Mouse (Mus musculus): ENCODE data around the gene Irak3.
A peak's percentile ranks its signal among the peaks of the same experiment; 100 is the strongest.
"Not testable (repeated sequence)": the region's sequence is repeated elsewhere in the genome, so short reads cannot be mapped to it uniquely, and the experiment has no call there.

Irak3 gene

DNA sequence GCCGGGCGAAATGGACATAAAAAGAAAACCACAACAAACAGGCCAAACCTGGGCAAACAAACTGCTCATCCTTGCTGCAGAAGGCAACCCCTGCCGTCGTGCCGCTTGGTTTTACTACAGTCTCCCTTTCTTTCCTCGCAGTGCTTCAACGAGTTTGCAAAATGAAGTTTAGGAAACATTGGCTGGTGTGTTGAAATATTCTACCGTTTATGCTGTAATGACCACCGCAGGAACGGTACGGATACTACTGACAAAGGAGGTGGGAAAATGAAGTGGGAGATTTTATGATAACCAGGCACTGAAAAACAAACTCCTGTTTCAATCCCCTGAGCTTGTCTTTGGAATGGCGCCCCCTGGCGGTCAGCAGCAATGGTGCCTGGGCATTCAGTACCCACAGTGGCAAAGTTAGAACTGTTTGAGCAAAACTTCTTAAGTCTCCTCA is at the start of gene Irak3:
TSS of gene Irak3 (minus strand) at position 170 of the 442 bp plus-strand sequence.
- peak; percentile 52 to 54 for DNase-seq

DNA sequence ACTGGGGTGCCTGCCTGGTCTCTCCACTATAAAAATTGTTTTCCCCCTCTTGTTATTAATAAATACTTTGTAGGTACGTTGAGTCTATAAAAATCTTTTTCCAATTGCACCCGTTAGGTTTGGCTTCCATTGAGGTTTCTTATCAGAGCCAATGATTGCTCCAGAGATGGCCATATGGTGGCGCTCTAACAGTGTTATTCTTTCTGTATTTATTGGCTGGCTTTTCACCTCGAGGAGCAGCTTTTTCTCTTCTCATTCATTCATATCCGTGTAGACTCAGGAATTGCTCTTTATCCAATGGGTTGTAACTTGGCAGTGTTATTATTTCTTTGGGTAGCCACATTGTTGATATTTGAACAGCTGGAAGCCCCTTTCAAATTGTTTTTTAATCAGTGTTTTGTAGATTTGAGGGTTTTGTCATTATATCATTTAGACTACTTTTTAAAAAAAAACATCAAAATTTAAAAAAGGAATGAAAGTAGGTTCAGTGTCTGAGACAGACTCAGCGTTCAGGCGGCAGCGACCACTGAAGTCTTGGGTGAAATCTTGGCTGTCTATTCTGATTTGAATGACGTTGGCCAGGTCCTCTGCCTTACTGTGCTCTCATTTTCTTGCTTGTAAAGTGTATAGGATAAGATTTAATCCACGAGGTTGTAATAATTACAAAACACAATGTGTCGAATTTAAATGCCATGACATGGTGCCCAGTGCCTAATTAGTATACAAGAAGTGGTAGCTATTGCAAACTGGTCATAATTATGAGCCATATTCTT is 49.2 kb upstream of the Irak3 start:
- DNase-seq, result no peak

DNA sequence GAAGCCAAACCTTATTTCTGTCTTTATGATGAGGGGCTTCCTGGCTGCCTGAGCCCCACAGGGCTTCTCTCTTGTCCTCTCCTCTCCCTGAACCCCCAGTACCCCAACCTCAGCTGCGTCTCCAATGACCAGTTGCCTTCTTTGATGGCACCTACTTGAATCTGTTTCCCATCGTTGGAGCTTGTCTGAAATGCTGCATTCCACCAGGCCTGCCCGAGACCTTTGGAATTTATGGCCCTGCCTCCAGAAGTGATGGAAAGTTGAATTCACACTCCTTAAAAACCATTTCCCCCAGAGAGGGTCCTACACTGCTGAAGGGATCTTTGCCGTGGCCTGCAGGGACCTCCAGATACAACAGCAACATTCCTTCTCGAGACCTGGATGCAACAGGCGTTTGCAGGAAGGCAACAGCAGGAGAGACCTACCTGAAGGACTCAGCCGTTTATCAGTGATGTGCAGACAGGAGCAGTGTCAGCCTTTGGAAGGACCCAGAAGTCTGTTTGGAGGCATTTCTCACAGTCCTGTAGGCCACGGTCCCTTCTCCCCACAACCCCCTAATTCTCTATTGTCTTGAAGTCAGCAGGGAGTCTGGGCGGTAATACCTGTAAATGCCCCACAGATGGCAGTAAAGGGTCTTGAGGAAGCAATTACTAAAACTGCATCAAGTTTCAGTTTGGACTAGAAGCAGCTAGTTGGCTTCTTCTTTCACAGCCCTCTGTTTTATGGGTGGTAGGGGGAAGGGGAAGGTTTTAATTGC is 45.2 kb upstream of the Irak3 start:
- peak in 1 of 2 experiments; percentile 31 for DNase-seq

DNA sequence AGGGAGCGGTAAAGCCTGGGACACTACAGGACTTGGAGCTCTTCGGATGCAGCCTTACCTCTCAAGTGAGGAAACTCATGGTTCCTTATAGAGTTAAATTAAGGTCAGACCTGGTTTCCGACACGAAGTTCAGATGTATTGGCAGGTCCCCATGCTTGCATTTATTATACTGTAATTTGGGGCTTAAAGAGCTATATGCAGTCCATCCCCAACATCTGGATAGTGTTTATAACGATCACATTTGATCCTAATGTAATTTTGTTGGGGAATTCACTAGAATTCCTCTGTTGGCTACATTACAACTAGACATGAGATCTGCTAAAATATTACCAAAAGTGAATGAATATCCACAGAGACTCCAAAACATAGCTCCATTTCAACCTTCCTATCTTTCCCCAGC is 43.8 kb upstream of the Irak3 start:
- DNase-seq, result no peak

DNA sequence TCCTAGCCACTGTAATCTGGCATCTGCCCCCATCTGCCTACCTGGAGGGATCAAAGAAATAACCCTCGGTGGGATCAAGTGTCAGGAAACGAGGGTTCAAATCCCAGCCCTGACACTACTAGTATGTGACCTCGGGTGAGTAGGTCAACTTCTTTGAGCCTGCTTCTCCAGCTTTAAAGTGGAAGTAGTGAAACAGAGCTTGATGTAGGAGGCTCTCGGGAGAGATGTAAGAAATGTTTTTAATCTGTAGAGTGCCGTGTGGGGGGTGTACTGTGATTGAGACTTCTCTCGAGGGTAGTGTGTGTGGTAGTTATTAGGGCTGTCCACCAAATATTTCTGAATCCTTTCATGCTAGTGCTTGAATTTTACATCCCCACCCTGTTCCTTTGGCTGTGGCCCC is 40.5 kb upstream of the Irak3 start:
- DNase-seq, result no peak

DNA sequence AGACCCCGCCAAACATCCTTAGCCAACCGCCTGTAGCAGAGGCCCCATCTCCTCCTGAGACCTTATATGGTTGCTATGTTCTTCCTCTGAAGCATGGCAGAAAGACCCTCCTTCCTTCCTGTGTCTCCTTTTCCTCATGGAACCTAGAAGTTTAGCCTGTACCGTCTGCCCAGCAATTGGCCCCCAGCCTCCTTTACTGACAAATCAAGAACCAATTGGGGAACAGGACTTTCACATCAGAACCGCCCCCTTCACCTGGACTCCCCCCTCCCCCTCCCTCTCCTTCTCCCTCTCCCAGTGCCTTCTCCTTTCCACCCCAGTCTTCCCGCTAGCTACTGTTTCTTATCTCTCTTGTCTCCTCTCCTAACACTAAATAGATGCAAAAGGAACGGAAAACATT is 37.5 kb upstream of the Irak3 start:
- no peak for DNase-seq

DNA sequence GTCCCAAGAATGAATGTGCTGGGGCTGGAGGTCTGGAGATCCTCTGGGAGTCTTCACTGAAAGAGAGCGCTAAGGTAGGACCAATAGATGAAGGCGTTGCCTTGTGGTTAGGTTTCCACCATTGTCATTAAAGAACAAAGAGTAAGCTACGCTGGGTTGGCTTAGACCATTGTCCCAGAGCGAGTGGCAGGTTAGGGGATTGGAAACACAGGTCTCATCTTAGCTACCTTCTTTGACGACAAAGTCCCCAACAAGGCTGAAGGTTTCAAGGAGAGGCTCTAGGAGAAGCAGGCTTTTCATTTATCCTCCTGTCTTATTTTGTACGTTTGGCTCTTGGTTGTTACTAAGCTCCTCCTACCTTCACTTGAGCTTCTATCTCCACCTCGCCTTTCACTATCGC is 36.3 kb upstream of the Irak3 start:
- no peak for DNase-seq

DNA sequence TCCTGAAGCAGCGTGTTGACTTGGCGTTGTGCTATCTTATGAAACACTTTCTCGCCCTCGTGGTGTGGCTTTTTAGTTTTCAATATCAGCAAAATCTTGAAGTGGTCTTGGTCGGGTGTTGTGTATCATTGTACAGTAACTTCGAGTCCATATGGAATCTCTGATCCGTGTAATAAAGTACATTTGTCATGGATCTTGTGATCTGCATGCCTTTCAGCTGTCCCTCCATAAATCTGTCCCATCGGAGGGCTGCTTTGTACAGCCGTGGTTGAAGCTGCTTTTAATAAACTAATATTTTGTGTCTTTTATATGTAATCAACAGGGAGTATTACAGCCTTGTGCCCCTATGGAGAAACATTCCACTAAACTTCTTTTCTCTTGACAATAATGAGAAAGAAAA is 34.9 kb upstream of the Irak3 start:
- no peak for DNase-seq

DNA sequence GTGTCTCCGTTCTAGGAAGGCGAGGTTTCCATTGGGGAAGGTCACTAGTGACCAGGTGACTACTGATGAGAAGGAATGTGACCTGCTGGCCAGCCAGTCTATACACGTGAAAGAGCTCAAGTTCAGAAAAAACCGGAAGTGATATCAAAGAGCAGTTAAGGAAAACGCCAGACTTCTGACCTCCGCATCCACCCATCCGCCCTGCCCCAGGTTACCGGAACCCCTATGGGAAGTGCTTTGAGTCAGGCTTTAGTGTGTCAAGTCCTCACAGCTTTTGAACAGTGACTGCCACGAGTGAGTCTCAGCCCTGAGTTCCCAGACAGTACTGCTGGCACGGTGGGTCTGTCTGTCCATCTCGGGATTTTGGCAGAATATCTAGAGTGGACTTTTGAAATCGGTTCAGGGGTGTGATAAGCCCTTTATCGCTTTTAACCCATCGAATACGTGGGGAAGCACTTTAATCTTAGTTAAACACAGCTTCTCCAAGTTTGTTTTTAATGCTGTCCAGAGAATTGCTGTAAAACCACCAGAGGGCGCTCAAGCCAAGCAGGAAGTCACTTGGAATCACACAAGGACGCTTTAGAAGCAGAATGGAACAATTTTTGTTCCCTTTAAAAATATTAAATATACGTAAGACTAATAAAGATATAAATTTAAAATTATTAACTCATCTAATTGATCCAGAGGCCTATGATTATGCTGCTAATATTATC is 31.9 kb upstream of the Irak3 start:
- no peak for DNase-seq

DNA sequence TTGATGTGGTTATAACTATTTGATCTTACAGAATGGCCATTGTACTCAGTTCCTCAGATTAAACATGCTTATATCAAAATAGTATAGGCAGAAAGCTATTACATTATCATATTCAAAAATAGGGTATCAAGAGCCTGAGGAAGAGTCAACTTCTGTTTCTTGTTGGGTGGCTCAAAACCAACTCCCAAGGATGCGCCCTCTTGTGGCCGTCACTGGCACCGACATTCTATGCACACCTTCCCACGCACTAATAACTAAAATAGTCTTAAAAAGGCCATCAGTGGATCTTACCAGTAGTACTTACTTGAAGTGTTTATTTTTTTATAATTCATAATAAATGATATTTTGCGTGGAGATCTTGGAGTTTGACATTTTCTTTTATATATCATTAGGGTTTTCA is 29.8 kb upstream of the Irak3 start:
- DNase-seq, result peak in 1 of 2 experiments; percentile 17

DNA sequence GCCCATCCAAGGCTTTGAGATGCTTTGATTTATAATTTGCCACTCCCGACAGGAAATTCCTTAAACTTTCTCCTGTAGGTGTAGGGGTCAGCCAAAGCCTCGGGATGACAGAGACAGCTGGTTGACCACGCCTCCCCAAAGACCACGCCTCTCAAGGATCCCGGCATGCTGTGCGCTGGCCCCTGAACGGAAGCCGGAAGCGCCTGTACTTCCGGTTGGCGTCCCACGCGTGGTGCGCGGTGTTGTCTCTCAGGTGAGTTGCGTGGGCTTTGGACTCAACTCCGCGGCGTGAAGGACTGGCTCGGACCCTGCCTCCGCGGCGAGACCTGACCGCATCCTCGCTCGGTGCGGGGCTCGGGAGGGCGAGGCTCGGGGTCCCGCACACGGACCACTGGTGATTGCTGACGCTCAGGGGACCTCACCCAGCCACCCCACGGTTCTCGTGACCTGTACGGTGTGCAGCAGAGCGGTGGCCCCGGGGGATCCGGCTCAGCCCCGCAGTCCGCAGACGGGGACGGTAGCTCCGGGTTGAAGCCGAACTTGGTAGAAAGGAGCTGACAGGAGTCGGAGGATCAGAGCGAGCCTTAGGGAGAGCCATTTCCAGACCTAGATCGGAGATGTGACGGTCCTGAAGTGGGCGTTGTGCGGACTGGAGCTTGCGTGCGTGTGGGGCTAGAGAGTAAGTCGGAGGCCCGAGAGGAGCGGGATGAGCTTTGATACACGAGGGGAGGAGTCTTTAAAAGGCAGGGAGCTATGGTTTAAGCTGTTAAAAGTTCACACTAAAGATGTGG is 25.1 kb upstream of the Irak3 start, which contains the start of gene Llph:
TSS of gene Llph (plus strand) at position 200 of the 791 bp plus-strand sequence.
- peak; percentile 69 to 76 for DNase-seq

DNA sequence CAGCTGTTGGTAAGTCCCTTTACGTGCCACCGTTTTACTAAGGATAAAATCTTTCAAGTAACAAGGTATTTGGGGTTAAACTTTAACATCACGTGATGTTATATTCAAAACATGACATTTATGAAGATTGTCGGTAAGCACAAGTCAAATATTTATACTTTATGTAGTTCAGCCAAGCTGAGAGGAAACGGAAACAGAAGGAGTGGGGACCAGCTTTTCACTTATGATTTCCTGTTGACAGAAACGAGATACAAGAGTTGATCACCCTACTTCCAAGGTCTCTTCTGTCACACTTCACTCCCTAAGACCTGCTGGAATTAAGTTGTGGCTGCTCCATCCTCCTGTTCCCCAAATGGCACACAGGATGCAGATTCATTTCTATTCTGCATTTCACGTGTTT is 18.8 kb upstream of the Irak3 start:
- DNase-seq, result no peak

DNA sequence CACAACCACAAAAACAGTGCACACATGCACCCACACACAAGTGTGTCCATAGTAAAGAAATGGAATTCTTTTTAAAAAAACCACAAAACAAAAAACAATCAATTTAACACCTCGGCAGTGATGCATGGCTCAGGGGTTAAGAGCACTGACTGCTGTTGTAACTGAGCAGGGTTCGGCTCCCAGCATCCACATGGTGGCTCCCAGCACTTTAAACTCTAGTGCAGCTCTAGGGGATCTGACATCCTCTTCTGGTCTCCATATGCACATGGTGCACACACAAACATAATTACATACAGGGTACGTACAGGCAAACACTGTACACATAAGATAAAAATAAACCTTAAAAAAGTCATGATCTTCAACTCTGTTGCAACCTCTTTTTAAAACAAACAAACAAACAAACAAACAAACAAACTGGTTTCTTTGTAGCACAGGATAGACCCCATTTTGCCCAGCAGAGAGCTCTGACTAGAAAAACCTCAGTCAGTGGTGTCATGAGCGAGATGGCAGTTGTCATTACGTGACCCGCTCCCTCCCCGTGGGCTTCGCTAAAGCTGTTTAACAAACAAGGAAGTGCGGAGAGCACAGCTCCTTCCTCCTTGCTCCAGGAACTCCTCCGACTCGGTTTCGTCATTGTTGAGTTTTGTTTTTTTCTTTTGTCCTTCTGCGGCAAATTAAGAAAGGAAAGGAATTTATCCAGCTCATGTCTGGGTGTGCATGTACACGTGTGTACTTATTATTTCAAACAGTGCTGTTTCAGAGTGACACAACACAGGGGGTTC is 17.8 kb upstream of the Irak3 start:
- DNase-seq, result no peak

DNA sequence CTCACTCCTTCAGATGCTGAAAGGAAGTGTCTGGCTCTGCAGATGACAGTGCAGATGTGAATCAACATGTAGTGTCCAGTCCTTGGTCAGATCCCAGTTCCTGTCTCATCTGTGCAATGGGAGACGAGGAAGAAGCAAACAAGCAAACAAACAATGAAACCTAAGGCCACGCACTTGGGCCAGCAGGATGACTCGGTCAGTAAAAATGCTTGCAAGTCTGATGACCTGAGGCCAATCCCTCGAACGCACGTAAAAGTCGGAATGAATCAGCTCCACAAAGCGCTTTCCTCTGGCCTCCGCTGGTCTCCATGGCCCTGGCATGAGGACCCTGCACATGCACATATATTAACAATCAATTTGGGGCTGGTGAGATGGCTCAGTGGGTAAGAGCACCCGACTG is 17.1 kb upstream of the Irak3 start:
- no peak for DNase-seq

DNA sequence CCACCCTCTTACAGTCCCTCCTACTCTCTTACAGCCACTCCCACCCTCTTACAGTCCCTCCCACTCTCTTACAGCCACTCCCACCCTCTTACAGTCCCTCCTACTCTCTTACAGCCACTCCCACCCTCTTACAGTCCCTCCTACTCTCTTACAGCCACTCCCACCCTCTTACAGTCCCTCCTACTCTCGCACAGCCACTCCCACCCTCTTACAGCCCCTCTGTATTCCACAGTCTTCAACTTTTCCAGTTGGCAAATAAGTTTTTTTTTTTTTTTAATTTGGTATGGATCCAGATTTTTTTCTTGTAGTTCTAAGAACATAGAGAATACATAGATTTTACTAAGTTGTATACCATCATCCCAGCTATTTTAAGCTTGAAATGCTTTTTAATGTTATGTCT is 15.2 kb upstream of the Irak3 start:
- not testable (repeated sequence) for DNase-seq

DNA sequence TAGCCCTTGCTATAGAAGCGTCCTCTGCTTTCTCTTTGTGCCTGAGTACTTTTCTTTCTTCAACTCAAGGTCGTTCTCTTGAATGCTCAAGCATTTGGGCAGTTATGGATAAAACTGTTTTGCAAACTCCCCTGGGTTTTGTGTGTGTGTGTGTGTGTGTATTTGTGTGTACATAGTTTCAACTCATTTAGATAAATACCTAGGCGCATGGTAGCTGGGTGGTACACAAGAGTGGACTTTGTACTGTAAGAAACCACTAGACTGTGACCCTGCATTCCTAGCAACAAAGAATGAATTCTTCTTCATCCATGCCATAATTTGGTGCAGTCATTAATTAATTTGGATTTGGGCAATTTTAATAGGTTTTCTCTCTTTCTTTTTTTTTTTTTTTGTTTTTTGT is 8.2 kb upstream of the Irak3 start:
- DNase-seq, result no peak

DNA sequence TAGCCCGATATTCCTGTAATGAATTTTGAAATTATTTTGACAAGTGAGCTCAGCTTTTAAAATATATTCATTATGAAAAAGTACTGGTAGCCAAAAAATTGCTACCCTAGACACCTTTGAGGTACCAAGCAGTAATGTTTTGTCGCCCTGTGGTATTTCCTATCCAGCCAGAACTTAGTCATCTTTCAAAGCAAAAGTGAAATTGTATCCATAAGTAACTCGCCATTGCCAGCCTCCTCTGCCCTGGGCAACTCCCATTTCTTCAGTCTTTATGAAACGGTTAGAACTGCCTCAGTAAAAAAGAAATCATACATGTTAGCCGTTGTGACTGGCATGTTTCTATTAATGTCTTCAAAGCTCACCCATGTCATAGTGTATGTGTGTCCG is 7.6 kb upstream of the Irak3 start:
- no peak for DNase-seq

DNA sequence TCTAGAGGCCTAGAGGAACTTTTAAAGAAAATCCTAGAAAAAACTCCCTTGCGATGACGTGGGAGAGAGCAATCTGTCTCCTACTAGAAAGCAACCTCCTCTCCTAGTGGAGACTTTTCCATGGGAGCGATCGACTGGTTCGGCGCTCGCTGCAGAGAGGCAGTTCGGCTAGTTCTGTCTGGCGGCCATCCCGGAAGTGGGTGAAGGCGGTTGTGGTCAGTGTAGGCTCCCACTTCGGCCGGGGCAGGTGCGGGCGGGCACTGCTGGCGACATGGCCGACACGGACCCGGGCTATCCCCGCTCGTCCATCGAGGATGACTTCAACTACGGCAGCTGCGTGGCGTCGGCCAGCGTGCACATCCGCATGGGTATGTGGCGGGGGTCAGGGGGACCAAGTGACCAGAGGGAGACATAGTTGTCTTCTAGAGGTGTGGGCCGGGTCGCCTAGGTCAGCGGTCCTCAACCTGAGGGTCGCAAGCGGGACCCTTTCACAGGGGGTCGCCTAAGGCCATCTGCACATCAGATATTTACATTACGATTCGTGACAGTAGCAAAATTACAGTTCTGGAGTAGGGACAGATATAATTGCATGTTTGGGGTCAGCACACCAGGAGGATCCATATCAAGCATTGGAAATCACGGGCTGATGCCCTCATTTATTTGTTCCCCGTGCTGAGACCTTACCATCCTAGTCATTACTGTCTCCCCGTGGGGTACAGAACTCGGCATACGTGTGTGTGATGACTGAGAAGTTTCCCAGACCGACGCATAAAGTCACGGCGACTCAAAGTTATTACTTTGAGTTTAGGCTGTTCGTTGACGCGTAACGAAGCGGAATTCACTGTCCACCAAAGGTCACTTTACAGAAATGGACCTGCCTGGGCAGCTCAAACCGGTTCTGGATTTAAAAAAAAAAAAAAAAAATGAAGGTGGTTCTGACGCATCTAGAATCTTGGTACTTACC is 6.9 kb upstream of the Irak3 start:
- DNase-seq, result peak; percentile 45 to 49

DNA sequence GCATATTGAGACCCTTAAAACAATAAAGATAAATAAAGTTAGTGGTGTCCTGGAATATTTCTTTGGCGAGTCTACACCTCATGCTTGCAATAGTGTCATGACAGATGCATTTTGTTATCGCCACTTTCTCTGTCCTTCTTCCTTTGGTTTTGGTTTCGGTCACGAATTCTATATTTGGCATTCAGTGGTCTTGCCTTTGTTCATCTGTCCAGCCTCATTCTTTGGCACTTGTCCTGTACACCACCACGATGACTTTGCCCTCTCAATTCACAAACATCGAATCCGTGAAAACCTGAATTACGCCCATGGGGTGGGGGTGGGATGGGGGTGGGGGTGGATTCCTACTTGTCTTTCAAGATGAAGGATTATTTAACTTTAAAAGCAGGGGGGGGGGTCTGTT is 6.1 kb upstream of the Irak3 start:
- no peak for DNase-seq

DNA sequence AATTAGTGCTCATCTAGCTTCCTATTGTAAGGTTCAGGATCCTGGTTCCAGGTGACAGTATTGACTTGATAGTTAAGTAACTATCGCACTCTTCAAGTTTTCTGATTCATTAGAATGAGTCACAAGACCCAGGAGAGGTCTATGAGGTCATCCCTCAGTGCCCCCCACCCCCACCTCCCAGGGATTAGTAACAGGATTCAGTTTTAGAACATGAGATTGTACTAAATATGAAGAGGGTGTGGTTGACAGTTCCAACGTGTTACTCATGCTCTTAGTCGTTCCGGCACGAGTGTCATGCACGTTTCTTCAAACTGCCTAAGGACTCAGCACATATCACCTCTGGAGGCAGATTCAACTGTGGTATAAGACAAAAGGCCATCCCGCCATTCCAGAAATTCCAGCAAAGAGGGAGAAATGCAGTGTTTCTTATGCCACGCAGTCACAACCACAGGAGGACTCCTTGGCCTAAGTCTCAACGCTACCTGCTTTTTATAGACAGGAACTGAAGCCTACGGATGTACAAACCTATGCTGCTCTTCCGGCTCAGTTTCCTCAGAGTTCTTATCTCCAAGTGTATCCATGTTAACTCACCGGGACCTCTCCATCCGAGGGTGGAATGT is 2.8 kb upstream of the Irak3 start:
- DNase-seq, result no peak

All from thymus, adult 18-20 months (tissue).